In the genomic region with DNA sequence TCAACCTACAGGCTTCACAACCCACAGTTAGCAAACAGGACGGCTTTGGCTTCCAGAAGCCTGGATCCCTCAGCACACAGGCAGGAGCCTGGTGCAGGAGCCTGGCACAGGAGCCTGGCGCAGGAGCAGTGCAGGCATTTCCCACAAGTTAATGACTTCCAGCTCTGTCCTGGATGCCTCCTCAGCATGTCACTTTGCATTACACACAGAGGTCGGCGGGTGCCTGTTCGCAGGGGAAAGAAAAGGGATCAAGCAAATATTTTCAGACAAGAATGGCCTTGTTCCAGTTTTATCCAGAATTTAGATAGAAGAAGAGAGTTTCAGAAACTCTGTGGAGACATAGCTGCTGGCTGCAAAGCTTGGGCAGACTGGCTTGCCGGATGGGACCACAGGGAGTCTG, we compare ENCODE assay signal across 22 mouse cellular contexts. TPM values are rescaled to one million over a fixed set of nuclear protein-coding genes. Genes with fewer than 3 reads are reported as not detected.
DNase-seq lines count a peak whose midpoint lies in the region; ATAC-seq and TF ChIP-seq lines count a peak whose summit lies in the region.
"Had no signal": no experiment of that assay in that cellular context is flagged by ENCODE, and none has a peak within 500 bp of the region (broad histone marks: within the 10 kb centered on the region; RNA-seq: fewer than 3 reads in every experiment).

No protein-coding gene starts in this region.

- H3K27me3 ChIP-seq in hindbrain, embryonic 12.5 days = no peaks in the 10 kb centered on the region
- no peaks in the 10 kb centered on the region for H3K27me3 ChIP-seq in hindbrain, embryonic 13.5 days
- H3K27me3 ChIP-seq in embryonic facial prominence, embryonic 10.5 days (replicated peaks; ENCODE audit: low read depth, poor library complexity, severe bottlenecking) = no peaks in the 10 kb centered on the region
- no peaks in the 10 kb centered on the region for H3K27me3 ChIP-seq in embryonic facial prominence, embryonic 14.5 days (replicated peaks; ENCODE audit: control insufficient read depth, insufficient read depth, low read length)
- H3K27me3 ChIP-seq in lung, postnatal 0 days (replicated peaks; ENCODE audit: insufficient read depth, low read length) = no peaks in the 10 kb centered on the region
- H3K27me3 ChIP-seq: CH12.LX; forebrain, embryonic 12.5 days; heart, embryonic 13.5 days; hindbrain, embryonic 15.5 days had no signal

- peaks cover 9% of the 10 kb centered on the region; the same call in 1 of the 2 replicates for H3K4me1 ChIP-seq in hindbrain, embryonic 12.5 days
- peaks cover 9% of the 10 kb centered on the region for H3K4me1 ChIP-seq in hindbrain, embryonic 13.5 days (replicated peaks)
- peaks cover 16% of the 10 kb centered on the region for H3K4me1 ChIP-seq in embryonic facial prominence, embryonic 10.5 days
- peaks cover 13% of the 10 kb centered on the region; the same call in 1 of the 2 replicates for H3K4me1 ChIP-seq in embryonic facial prominence, embryonic 14.5 days (ENCODE audit: control insufficient read depth, insufficient read depth, low read length)
- no peaks in the 10 kb centered on the region for H3K4me1 ChIP-seq in lung, postnatal 0 days (ENCODE audit: insufficient read depth, low read depth, low read length)
- H3K4me1 ChIP-seq: forebrain, embryonic 12.5 days; heart, embryonic 13.5 days had no signal

- H3K4me2 ChIP-seq in hindbrain, embryonic 12.5 days (replicated peaks) = no peak overlapping the region
- H3K4me2 ChIP-seq in hindbrain, embryonic 13.5 days = no peak overlapping the region
- H3K4me2 ChIP-seq in embryonic facial prominence, embryonic 14.5 days (ENCODE audit: low read depth, low read length) = no peak overlapping the region
- H3K4me2 ChIP-seq in lung, postnatal 0 days (replicated peaks; ENCODE audit: low read depth, low read length) = no peak overlapping the region
- H3K4me2 ChIP-seq: forebrain, embryonic 12.5 days; heart, embryonic 13.5 days; hindbrain, embryonic 15.5 days had no signal

- 0 out of 2 replicates have a peak overlapping the region, but pooled peaks have one; percentile 3 for H3K9ac ChIP-seq in hindbrain, embryonic 12.5 days
- H3K9ac ChIP-seq in hindbrain, embryonic 13.5 days = no peak overlapping the region
- no peak overlapping the region for H3K9ac ChIP-seq in embryonic facial prominence, embryonic 14.5 days (ENCODE audit: low read depth, low read length)
- no peak overlapping the region for H3K9ac ChIP-seq in lung, postnatal 0 days (replicated peaks; ENCODE audit: low read depth)
- H3K9ac ChIP-seq: forebrain, embryonic 12.5 days; forebrain, postnatal 0 days; heart, embryonic 13.5 days; hindbrain, embryonic 15.5 days had no signal

- WGBS in hindbrain, embryonic 12.5 days = 46% methylated on average over 6 of the region's 6 CpGs
- WGBS in hindbrain, embryonic 13.5 days = 51% methylated on average over 6 of the region's 6 CpGs
- 38% methylated on average over 6 of the region's 6 CpGs for WGBS in embryonic facial prominence, embryonic 10.5 days
- WGBS in embryonic facial prominence, embryonic 14.5 days = 22% methylated on average over 6 of the region's 6 CpGs
- 56% methylated on average over 6 of the region's 6 CpGs for WGBS in lung, postnatal 0 days

- no peak for TF ChIP-seq CTCF in lung, postnatal 0 days (IDR thresholded peaks at IDR 0.05)

- no peak for TF ChIP-seq EP300 in lung, postnatal 0 days (IDR thresholded peaks at IDR 0.05)

- ATAC-seq in hindbrain, embryonic 12.5 days (ENCODE audit: low FRiP score) = no peak
- ATAC-seq in hindbrain, embryonic 13.5 days (ENCODE audit: low FRiP score) = no peak
- no peak for ATAC-seq in embryonic facial prominence, embryonic 14.5 days (ENCODE audit: low read depth)
- ATAC-seq in CD4-positive, CD25-positive, alpha-beta regulatory T cell, adult 4 months = no peak
- no peak for ATAC-seq in lung, postnatal 0 days
- ATAC-seq: forebrain, postnatal 0 days had no signal

- no peak overlapping the region for H3K27ac ChIP-seq in hindbrain, embryonic 12.5 days
- H3K27ac ChIP-seq in hindbrain, embryonic 13.5 days = no peak overlapping the region
- H3K27ac ChIP-seq in embryonic facial prominence, embryonic 10.5 days (replicated peaks) = no peak overlapping the region; the same call in 1 of the 2 replicates
- no peak overlapping the region for H3K27ac ChIP-seq in embryonic facial prominence, embryonic 14.5 days (replicated peaks; ENCODE audit: low read depth, low read length)
- no peak overlapping the region for H3K27ac ChIP-seq in lung, postnatal 0 days (ENCODE audit: low read length)
- H3K27ac ChIP-seq: forebrain, embryonic 12.5 days; gastrocnemius, adult 2 months; heart, embryonic 13.5 days; hindbrain, embryonic 15.5 days had no signal

- H3K36me3 ChIP-seq in hindbrain, embryonic 12.5 days = no peaks in the 10 kb centered on the region
- no peaks in the 10 kb centered on the region for H3K36me3 ChIP-seq in hindbrain, embryonic 13.5 days
- H3K36me3 ChIP-seq in embryonic facial prominence, embryonic 10.5 days (replicated peaks) = no peaks in the 10 kb centered on the region
- no peaks in the 10 kb centered on the region for H3K36me3 ChIP-seq in embryonic facial prominence, embryonic 14.5 days (ENCODE audit: control insufficient read depth, insufficient read depth, low read length)
- no peaks in the 10 kb centered on the region for H3K36me3 ChIP-seq in lung, postnatal 0 days (ENCODE audit: insufficient read depth, low read length)
- H3K36me3 ChIP-seq: forebrain, embryonic 12.5 days; heart, embryonic 13.5 days; hindbrain, embryonic 15.5 days had no signal

- peak; percentile 84 for DNase-seq in Muller cell, postnatal 12 days (ENCODE audit: inconsistent ontology term)
- DNase-seq in embryonic facial prominence, embryonic 10.5 days (ENCODE audit: low spot score) = peak; percentile 43
- peak; percentile 58 for DNase-seq in embryonic facial prominence, embryonic 14.5 days (ENCODE audit: low spot score)
- no peak for DNase-seq in lung, postnatal 0 days (ENCODE audit: low spot score)
- DNase-seq: adrenal gland, postnatal 10 days; cerebellum, adult 11-12 months; cerebellum, adult 9-10 months; cerebellum, postnatal 25 days; forebrain, postnatal 0 days; gastrocnemius, adult 2 months; gastrocnemius, postnatal 25 days; heart, postnatal 36 days; kidney, adult 11 months had no signal

- H3K4me3 ChIP-seq in hindbrain, embryonic 12.5 days = no peak overlapping the region
- H3K4me3 ChIP-seq in hindbrain, embryonic 13.5 days = no peak overlapping the region
- no peak overlapping the region for H3K4me3 ChIP-seq in embryonic facial prominence, embryonic 10.5 days
- no peak overlapping the region for H3K4me3 ChIP-seq in embryonic facial prominence, embryonic 14.5 days (ENCODE audit: low read depth, low read length)
- H3K4me3 ChIP-seq in lung, postnatal 0 days (ENCODE audit: low read depth, low read length) = no peak overlapping the region
- H3K4me3 ChIP-seq: forebrain, embryonic 12.5 days; gastrocnemius, adult 2 months; heart, embryonic 13.5 days; hindbrain, embryonic 15.5 days had no signal

- no peaks in the 10 kb centered on the region for H3K9me3 ChIP-seq in hindbrain, embryonic 12.5 days (replicated peaks)
- H3K9me3 ChIP-seq in hindbrain, embryonic 13.5 days = no peaks in the 10 kb centered on the region
- no peaks in the 10 kb centered on the region for H3K9me3 ChIP-seq in embryonic facial prominence, embryonic 10.5 days
- H3K9me3 ChIP-seq in embryonic facial prominence, embryonic 14.5 days (ENCODE audit: control insufficient read depth, low read length) = no peaks in the 10 kb centered on the region
- H3K9me3 ChIP-seq in lung, postnatal 0 days (ENCODE audit: low read length) = no peaks in the 10 kb centered on the region
- H3K9me3 ChIP-seq: forebrain, embryonic 12.5 days; heart, embryonic 13.5 days; hindbrain, embryonic 15.5 days had no signal

RNA-seq across cellular contexts. Expression of gene Trpc7, which starts 33.8 kb away (rescaled TPM):
- 0.42 and 0.45 TPM in 2 replicates for polyA plus RNA-seq in hindbrain, embryonic 12.5 days (2016; fragmentation: Nextera tagmentation; extraction: Ambion mirVana)
- 2.6 and 2.9 TPM in 2 replicates for polyA plus RNA-seq in hindbrain, embryonic 13.5 days (2015; fragmentation: Nextera tagmentation; extraction: Ambion mirVana)
- polyA plus RNA-seq in embryonic facial prominence, embryonic 10.5 days (2016; fragmentation: Nextera tagmentation; extraction: Ambion mirVana) = not detected in 2 replicates
- polyA plus RNA-seq in embryonic facial prominence, embryonic 14.5 days (2014; fragmentation: Nextera tagmentation; extraction: Ambion mirVana) = 0.05 and 0.31 TPM in 2 replicates
- not detected for polyA plus RNA-seq in CD4-positive, CD25-positive, alpha-beta regulatory T cell, adult 4 months (2017; shearing (Covaris generic))
- polyA plus RNA-seq in lung, postnatal 0 days (2015; fragmentation: Nextera tagmentation; extraction: Ambion mirVana) = not detected in 2 replicates
- polyA plus RNA-seq: heart, postnatal 0 days; intestine, embryonic 14.5 days had no signal
